Mouse (Mus musculus): Measurements from ENCODE around the gene Gm14434. TPM values are rescaled to one million over a fixed set of nuclear protein-coding genes. Genes with fewer than 3 reads are reported as not detected.
"Not testable (repeated sequence)": the region's sequence is repeated elsewhere in the genome, so short reads cannot be mapped to it uniquely, and the experiment has no call there.

Gm14434 gene
- 2.0 and 4.1 TPM in 2 replicates for polyA plus RNA-seq (2015; fragmentation: Nextera tagmentation; extraction: Ambion mirVana)

GRCm38 (mm10) chr2:176486683-176487082 lies at the start of gene Gm14434:
Gene Gm14434 (minus strand): TSS chr2:176486783.
- not testable (repeated sequence) for H3K4me1 ChIP-seq; H3K27me3 ChIP-seq (replicated peaks); H3K4me2 ChIP-seq; ATAC-seq (ENCODE audit: insufficient read depth, low FRiP score, low read depth); H3K9me3 ChIP-seq; H3K27ac ChIP-seq; H3K4me3 ChIP-seq (replicated peaks); H3K36me3 ChIP-seq; H3K9ac ChIP-seq
- no CpG with 5 or more reads among the region's 4 CpGs for WGBS

- not testable (repeated sequence) for ATAC-seq (ENCODE audit: insufficient read depth, low FRiP score, low read depth); H3K4me3 ChIP-seq (replicated peaks); H3K4me2 ChIP-seq; H3K27me3 ChIP-seq (replicated peaks); H3K36me3 ChIP-seq; H3K4me1 ChIP-seq; H3K9ac ChIP-seq; H3K9me3 ChIP-seq; H3K27ac ChIP-seq
- no CpG with 5 or more reads among the region's 9 CpGs for WGBS
Observed at GRCm38 (mm10) chr2:176520756-176521155, 34.2 kb upstream of the Gm14434 start, which contains the start of gene Zfp967. Gene Zfp967 (plus strand): TSS chr2:176521056.

GRCm38 (mm10) chr2:176423294-176423693 lies 63.3 kb downstream of the Gm14434 start, which contains the start of gene Gm14435:
Gene Gm14435 (plus strand): TSS chr2:176423594.
- WGBS: no CpG with 5 or more reads among the region's 6 CpGs
- not testable (repeated sequence) for H3K27me3 ChIP-seq (replicated peaks); H3K9ac ChIP-seq; H3K36me3 ChIP-seq; H3K4me2 ChIP-seq; H3K9me3 ChIP-seq; H3K4me1 ChIP-seq; H3K27ac ChIP-seq; H3K4me3 ChIP-seq (replicated peaks); ATAC-seq (ENCODE audit: insufficient read depth, low FRiP score, low read depth)

Other genes starting within 250 kb of the Gm14434 start
- gene Gm11009, start 167.3 kb downstream of the Gm14434 start, polyA plus RNA-seq (2015; fragmentation: Nextera tagmentation; extraction: Ambion mirVana): not detected in 2 replicates
- 12.2 and 14.1 TPM in 2 replicates for gene Gm14435, start 63.2 kb downstream of the Gm14434 start, polyA plus RNA-seq (2015; fragmentation: Nextera tagmentation; extraction: Ambion mirVana)
- gene Zfp967, start 34.3 kb upstream of the Gm14434 start, polyA plus RNA-seq (2015; fragmentation: Nextera tagmentation; extraction: Ambion mirVana): not detected in 2 replicates
- gene Gm14308, start 149.6 kb upstream of the Gm14434 start, polyA plus RNA-seq (2015; fragmentation: Nextera tagmentation; extraction: Ambion mirVana): 21.1 and 22.5 TPM in 2 replicates
- gene Zfp973, start 183.7 kb upstream of the Gm14434 start, polyA plus RNA-seq (2015; fragmentation: Nextera tagmentation; extraction: Ambion mirVana): 9.3 and 9.6 TPM in 2 replicates
- 29.6 and 30.6 TPM in 2 replicates for gene Gm14305, start 221.5 kb upstream of the Gm14434 start, polyA plus RNA-seq (2015; fragmentation: Nextera tagmentation; extraction: Ambion mirVana)